Mouse (Mus musculus): Measurements from ENCODE around the gene Gpr153.

Gene Gpr153

GRCm38 (mm10) chr4:152315498-152316213, 41.6 kb downstream of the Gpr153 start:
- no peak for DNase-seq (ENCODE audit: low spot score in 2 of 2)

GRCm38 (mm10) chr4:152317631-152318033, 43.6 kb downstream of the Gpr153 start:
- DNase-seq (ENCODE audit: low spot score in 2 of 2): no peak

- DNase-seq (ENCODE audit: low spot score in 2 of 2): peak in 1 of 2 experiments; percentile 64
Measured at GRCm38 (mm10) chr4:152318517-152319234, 44.6 kb downstream of the Gpr153 start, which contains the start of gene Rnf207. Gene Rnf207 (minus strand): TSS chr4:152318993.

GRCm38 (mm10) chr4:152321464-152321863, 47.4 kb downstream of the Gpr153 start:
- DNase-seq (ENCODE audit: low spot score in 2 of 2): no peak

- no peak for DNase-seq (ENCODE audit: low spot score in 2 of 2)
Measured at GRCm38 (mm10) chr4:152324641-152325562, 50.9 kb downstream of the Gpr153 start.

- peak; percentile 97 to 98 for DNase-seq (ENCODE audit: low spot score in 2 of 2)
Measured at GRCm38 (mm10) chr4:152325574-152326411, 51.8 kb downstream of the Gpr153 start, which contains the start of gene Rpl22. Gene Rpl22 (plus strand): TSS chr4:152325742.

GRCm38 (mm10) chr4:152326543-152326942, 52.5 kb downstream of the Gpr153 start:
- DNase-seq (ENCODE audit: low spot score in 2 of 2): no peak

GRCm38 (mm10) chr4:152328691-152329090, 54.7 kb downstream of the Gpr153 start:
- no peak for DNase-seq (ENCODE audit: low spot score in 2 of 2)

- DNase-seq (ENCODE audit: low spot score in 2 of 2): peak; percentile 79 to 84
Measured at GRCm38 (mm10) chr4:152332952-152333351, 58.9 kb downstream of the Gpr153 start.

- DNase-seq (ENCODE audit: low spot score in 2 of 2): no peak
Measured at GRCm38 (mm10) chr4:152333587-152333986, 59.6 kb downstream of the Gpr153 start.
